Mouse (Mus musculus): ENCODE measurements around the gene Mrnip. TPM values are rescaled to one million over a fixed set of nuclear protein-coding genes. Genes with fewer than 3 reads are reported as not detected.

Gene Mrnip
- total RNA-seq, 2 experiments from 2014 or later: 11.5 to 13.9 TPM

- no peak for DNase-seq (ENCODE audit: low spot score in 2 of 2)
Observed at GRCm38 (mm10) chr11:50240235-50240911, 66.1 kb downstream of the Mrnip start.

GRCm38 (mm10) chr11:50243926-50244325, 69.7 kb downstream of the Mrnip start:
- no peak for DNase-seq (ENCODE audit: low spot score in 2 of 2)

- DNase-seq (ENCODE audit: low spot score in 2 of 2): no peak
Observed at GRCm38 (mm10) chr11:50245269-50245668, 71.0 kb downstream of the Mrnip start.

GRCm38 (mm10) chr11:50248473-50249171, 74.4 kb downstream of the Mrnip start:
- DNase-seq (ENCODE audit: low spot score in 2 of 2): no peak

Small RNA genes lying within 50 kb of the gene (microRNA-seq; reads per million reads assigned to microRNA genes)
- gene Mir6919: 0.75 to 3.2 reads per million in 2 experiments

Other genes with a start within 250 kb of the Mrnip start
- 10 to 100 TPM; 88.8 to 95.0 TPM for gene Rnf130, start 149.1 kb upstream of the Mrnip start, total RNA-seq (2021)
- gene Tbc1d9b, start 43.0 kb upstream of the Mrnip start, total RNA-seq (2021): 100 to 1,000 TPM; 131 TPM
- 100 to 1,000 TPM; 492 to 540 TPM for gene Sqstm1, start 36.4 kb downstream of the Mrnip start, total RNA-seq (2021)
- 10 to 100 TPM; 65.8 to 72.0 TPM for gene Mgat4b, start 36.4 kb downstream of the Mrnip start, total RNA-seq (2021)
- 1 to 10 TPM; 6.1 to 7.0 TPM for gene Ltc4s, start 64.2 kb downstream of the Mrnip start, total RNA-seq (2021)
- gene Maml1, start 117.9 kb downstream of the Mrnip start, total RNA-seq (2021): 10 to 100 TPM; 10.3 to 10.7 TPM
- gene Canx, start 151.2 kb downstream of the Mrnip start, total RNA-seq (2021): 100 to 1,000 TPM; 398 to 431 TPM
- under 1 TPM in 1 of 2 experiments, not detected in 1; 0.93 TPM for gene Cby3, start 180.0 kb downstream of the Mrnip start, total RNA-seq (2021)
- 100 to 1,000 TPM; 257 to 271 TPM for gene Hnrnph1, start 202.5 kb downstream of the Mrnip start, total RNA-seq (2021)